Mouse (Mus musculus) mouse embryonic stem cell (cell line): ENCODE results near the gene Erbb2.

ENCODE experiments used
- in situ Hi-C, 2 experiments: fragments of 300-500 bp; cut with MboI; formaldehyde crosslinking; loops; 1 replicate in 1 of 2; 3 replicates in 1 of 2; pipeline ENCODE4 v1.14.3; 2019 to 2020; ENCODE audit warnings: low sequenced_read_pairs in 2 of 2, low pct_unique_long_range_greater_than_20kb in 1 of 2, mixed read lengths in 1 of 2; ENCODE audit not compliant: unreplicated experiment in 1 of 2

Gene Erbb2

DNA sequence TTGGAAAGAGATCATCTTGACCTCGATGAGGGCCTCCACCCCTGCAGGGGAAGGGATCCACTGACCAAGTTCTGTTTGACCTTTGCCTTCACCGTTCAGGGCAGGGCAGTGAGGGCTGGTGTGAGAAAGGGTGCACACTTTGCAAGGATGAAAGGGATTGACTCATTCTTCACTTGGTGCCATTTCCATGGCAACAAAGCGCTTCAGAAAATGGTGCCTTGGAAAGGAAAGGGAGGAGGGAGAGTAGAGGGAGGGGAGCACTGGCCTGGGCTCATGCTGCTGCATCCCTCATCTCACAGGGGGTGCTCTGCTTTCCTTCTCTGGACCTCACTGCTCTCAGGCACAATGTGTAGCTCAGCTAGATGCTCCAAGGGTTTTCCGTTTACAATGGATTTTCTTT, 60.4 kb downstream of the Erbb2 start:
- in situ Hi-C loops: no loop called here

GRCm38 (mm10) chr11:98473916-98474479, 61.7 kb downstream of the Erbb2 start:
- in situ Hi-C loops: no loop called here

- in situ Hi-C loops: no loop called here
These were observed 62.7 kb downstream of the Erbb2 start for GRCm38 (mm10) chr11:98474967-98475366.

DNA sequence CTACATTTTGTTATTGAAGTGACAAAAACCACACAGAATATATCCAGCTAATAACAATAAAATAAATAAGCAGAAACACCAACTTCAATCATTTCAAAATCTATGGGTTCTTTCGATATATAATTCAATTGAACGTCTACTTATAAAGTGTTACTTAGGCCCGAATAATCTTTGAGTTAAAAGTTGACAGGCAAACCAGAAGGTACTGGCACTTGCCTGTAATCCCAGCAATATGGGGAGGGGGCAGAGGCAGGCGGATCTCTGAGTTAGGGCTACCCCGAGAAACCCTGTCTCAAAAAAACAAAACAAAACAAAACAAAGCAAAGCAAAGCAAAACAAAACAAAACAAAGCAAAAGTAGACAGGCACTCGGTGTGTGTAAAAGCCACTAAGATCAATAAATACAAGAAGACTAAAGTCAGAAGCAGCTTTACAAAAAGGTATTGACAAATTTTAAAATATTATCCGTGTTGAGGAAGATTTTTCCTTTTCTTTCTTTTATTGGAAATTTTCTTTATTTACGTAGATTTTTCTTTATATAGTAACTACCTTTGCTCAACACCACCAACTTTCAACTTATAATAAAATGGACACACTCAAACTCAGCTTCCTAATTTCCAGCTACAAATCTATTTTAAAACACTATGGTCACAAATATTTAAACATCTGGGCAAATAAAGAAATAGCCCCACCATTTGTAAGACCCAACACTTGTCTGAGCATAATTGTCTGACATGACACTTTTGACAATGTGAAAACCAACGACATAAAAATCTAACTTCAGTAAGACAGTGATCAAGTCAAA, 63.6 kb downstream of the Erbb2 start:
- in situ Hi-C loops: no loop called here

- in situ Hi-C loops: no loop called here
These were observed 64.2 kb downstream of the Erbb2 start for GRCm38 (mm10) chr11:98476434-98476807.

- in situ Hi-C loops: no loop called here
These were observed 64.9 kb downstream of the Erbb2 start for GRCm38 (mm10) chr11:98477011-98477701.

DNA sequence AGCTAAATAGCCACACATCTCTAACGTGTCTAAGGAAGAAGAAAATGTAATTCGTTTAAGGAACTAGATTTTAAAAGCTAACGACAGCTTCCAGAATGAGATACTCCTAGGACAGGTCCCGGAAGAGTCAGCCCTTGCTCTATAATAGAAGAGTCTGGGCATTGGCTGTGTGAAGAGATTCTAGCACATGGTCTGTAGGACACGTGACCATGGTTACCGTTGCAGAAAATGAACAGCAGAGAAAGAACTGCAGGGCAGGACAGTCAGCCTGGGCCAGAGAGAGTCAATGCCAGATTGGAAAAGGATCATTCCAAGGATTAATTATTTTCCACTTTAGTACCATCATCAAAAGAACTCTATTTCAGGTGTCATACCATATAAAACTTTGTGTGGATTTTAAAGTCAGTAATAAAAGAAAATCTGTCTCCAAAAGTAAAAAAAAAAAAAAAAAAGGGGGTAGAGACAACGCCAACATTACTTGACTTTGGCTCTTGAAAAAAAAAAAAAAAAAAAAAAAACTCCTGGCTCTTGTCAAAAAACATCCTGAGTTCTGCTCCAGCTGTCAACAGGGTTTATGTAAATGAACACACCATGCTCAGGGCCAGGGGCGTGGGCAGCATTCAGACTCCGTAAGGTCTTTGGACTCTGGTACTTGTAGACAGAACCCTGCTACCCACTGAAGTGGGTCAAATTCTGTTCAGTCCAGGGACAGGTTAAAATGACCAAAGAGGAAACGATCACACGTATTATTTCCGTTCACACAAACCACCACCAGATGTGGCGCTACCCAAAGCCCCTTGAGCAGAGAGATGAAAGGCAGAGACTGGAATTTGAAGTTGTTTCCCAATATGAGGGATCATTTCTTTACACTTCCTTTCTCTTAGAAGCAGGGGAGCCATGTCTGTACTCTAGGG, 67.0 kb downstream of the Erbb2 start:
- in situ Hi-C loops: no loop called here

DNA sequence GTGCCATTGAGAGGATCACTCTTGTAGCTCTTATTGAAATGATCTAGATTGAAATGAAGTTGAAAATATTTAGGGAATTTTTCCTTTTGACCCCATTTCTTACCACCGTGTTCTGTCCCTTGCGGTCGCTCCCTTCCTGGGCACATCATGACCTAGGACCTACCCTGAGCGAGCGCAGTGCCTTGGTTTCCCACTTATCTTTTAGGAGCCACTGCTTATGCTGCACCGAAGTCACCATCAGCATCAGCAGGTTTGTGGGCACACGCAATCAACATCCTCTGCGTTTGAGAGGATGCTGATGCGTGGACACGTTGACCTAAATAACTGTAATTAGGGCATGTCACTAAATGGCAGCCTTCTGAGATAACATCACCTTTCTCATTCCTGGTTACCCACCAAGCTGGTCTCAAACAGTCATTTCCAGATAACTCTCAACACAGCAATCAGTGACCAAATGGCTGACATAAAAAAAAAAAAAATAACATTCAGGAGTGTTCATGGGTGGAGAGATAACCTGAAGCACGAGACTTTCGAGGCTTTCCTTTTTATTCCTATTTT, 67.7 kb downstream of the Erbb2 start:
- in situ Hi-C loops: no loop called here

DNA sequence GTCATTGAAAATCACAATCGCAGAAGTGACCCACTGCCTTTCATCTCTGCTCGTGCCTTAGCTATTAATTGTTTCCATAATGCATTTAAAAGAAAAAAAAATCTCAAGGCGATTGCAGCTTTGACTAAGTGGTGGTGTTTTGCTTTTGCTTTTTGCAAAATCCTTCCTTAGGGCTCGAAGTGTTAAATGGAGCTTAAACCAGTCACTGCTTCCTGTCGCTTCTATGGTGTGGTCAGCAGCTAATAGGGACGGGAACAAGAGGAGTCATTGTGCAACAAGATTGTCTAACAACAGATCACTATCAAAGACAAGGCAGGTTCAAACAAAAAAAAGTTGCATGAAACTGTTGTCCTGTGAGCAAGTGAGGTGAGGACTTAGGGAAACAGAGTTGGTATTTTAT, 69.0 kb downstream of the Erbb2 start:
- in situ Hi-C loops: no loop called here

DNA sequence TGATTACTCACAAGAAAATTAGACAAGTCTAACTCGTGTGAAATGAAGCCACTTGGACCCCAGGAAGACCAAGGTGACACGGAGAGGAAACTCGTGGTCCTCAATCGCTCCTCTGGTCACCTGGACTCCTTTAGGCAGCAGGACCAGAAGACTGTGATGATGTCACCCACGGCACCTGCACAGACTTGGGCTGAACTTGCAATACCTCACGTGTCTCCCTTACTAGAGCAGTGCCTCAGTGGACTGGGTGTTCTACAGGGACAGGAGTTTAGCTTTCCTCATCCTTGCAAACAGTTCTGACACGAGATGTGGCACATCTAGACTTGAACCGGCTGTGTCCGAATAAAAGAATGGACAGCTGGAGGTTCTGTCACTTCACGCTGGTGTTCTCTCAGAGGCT, 69.8 kb downstream of the Erbb2 start:
- in situ Hi-C loops: no loop called here

- in situ Hi-C loops: no loop called here
These were observed 73.5 kb downstream of the Erbb2 start for GRCm38 (mm10) chr11:98485749-98486148.
